Mouse (Mus musculus): Measurements from ENCODE around the gene Hist1h4b. TPM values are rescaled to one million over a fixed set of nuclear protein-coding genes. Genes with fewer than 3 reads are reported as not detected.
"Not testable (repeated sequence)": the region's sequence is repeated elsewhere in the genome, so short reads cannot be mapped to it uniquely, and the experiment has no call there.

Gene Hist1h4b
- polyA plus RNA-seq, 1 experiment from 2014 or later: not detected

GRCm38 (mm10) chr13:23760972-23761864, 4.4 kb downstream of the Hist1h4b start, which contains the start of gene Hist1h4a:
Gene Hist1h4a (minus strand): TSS chr13:23761230.
- Histone ChIP-seq H3K4me2 (ENCODE audit: low read length) (peak within 1 kb of the TSS; percentile 94), H3K36me3 (ENCODE audit: control insufficient read depth, insufficient read depth) (no peaks in the 10 kb centered on the region), H3K9ac (replicated peaks; ENCODE audit: low read depth, low read length) (peak within 1 kb of the TSS; percentile 57), H3K27me3 (replicated peaks; ENCODE audit: control insufficient read depth, insufficient read depth, low read length) (no peaks in the 10 kb centered on the region), H3K9me3 (ENCODE audit: control insufficient read depth, low read length) (no peaks in the 10 kb centered on the region), H3K27ac (ENCODE audit: low read length) (peak within 1 kb of the TSS; percentile 86), H3K4me1 (replicated peaks; ENCODE audit: control insufficient read depth, insufficient read depth, low read length) (peaks cover 30% of the 10 kb centered on the region), H3K4me3 (replicated peaks; ENCODE audit: low read length) (peak within 1 kb of the TSS; percentile 51)
- peak; percentile 71 for ATAC-seq
- under 1% methylated on average over 64 of the region's 72 CpGs for WGBS

- under 1% methylated on average over 31 of the region's 52 CpGs for WGBS
- peak; percentile 67 for ATAC-seq
- not testable (repeated sequence) for H3K9me3 ChIP-seq (ENCODE audit: control insufficient read depth, low read length); H3K36me3 ChIP-seq (ENCODE audit: control insufficient read depth, insufficient read depth); H3K27me3 ChIP-seq (replicated peaks; ENCODE audit: control insufficient read depth, insufficient read depth, low read length)
- Histone ChIP-seq H3K4me2 (ENCODE audit: low read length) (peak within 1 kb of the TSS; percentile 94), H3K9ac (replicated peaks; ENCODE audit: low read depth, low read length) (peak within 1 kb of the TSS; percentile 46), H3K4me1 (replicated peaks; ENCODE audit: control insufficient read depth, insufficient read depth, low read length) (peaks cover 30% of the 10 kb centered on the region), H3K27ac (ENCODE audit: low read length) (peak within 1 kb of the TSS; percentile 84), H3K4me3 (replicated peaks; ENCODE audit: low read length) (peak within 1 kb of the TSS; percentile 63)
Measured at GRCm38 (mm10) chr13:23761871-23762821, 5.3 kb downstream of the Hist1h4b start, which contains the start of gene Hist1h3a. Gene Hist1h3a (minus strand): TSS chr13:23762386.

GRCm38 (mm10) chr13:23763242-23763585, 6.4 kb downstream of the Hist1h4b start:
- WGBS: under 1% methylated on average over 10 of the region's 10 CpGs

GRCm38 (mm10) chr13:23763586-23764323, 6.9 kb downstream of the Hist1h4b start, which contains the start of gene Hist1h1a:
Gene Hist1h1a (plus strand): TSS chr13:23763666.
- H3K27me3 ChIP-seq (replicated peaks; ENCODE audit: control insufficient read depth, insufficient read depth, low read length): no peaks in the 10 kb centered on the region
- peak within 1 kb of the TSS; percentile 84 for H3K27ac ChIP-seq (ENCODE audit: low read length)
- H3K4me2 ChIP-seq (ENCODE audit: low read length): peak within 1 kb of the TSS; percentile 94
- peak within 1 kb of the TSS; percentile 66 for H3K9ac ChIP-seq (replicated peaks; ENCODE audit: low read depth, low read length)
- 2% methylated on average over 34 of the region's 34 CpGs for WGBS
- peaks cover 25% of the 10 kb centered on the region for H3K4me1 ChIP-seq (replicated peaks; ENCODE audit: control insufficient read depth, insufficient read depth, low read length)
- ATAC-seq: peak; percentile 72
- H3K36me3 ChIP-seq (ENCODE audit: control insufficient read depth, insufficient read depth): no peaks in the 10 kb centered on the region
- H3K4me3 ChIP-seq (replicated peaks; ENCODE audit: low read length): peak within 1 kb of the TSS; percentile 63
- H3K9me3 ChIP-seq (ENCODE audit: control insufficient read depth, low read length): no peaks in the 10 kb centered on the region

More at GRCm38 (mm10) chr13:23763242-23763585, 6.4 kb downstream of the Hist1h4b start:
- Histone ChIP-seq H3K4me1 (replicated peaks; ENCODE audit: control insufficient read depth, insufficient read depth, low read length) (peaks cover 25% of the 10 kb centered on the region), H3K36me3 (ENCODE audit: control insufficient read depth, insufficient read depth) (no peaks in the 10 kb centered on the region), H3K9ac (replicated peaks; ENCODE audit: low read depth, low read length) (peak overlapping the region; percentile 37; the same call in 1 of the 2 replicates), H3K27me3 (replicated peaks; ENCODE audit: control insufficient read depth, insufficient read depth, low read length) (no peaks in the 10 kb centered on the region), H3K27ac (ENCODE audit: low read length) (peak overlapping the region; percentile 84), H3K9me3 (ENCODE audit: control insufficient read depth, low read length) (no peaks in the 10 kb centered on the region), H3K4me3 (replicated peaks; ENCODE audit: low read length) (peak overlapping the region; percentile 63), H3K4me2 (ENCODE audit: low read length) (peak overlapping the region; percentile 94)
- ATAC-seq: no peak

GRCm38 (mm10) chr13:23764324-23765171, 7.7 kb downstream of the Hist1h4b start:
- no peaks in the 10 kb centered on the region for H3K9me3 ChIP-seq (ENCODE audit: control insufficient read depth, low read length)
- H3K4me2 ChIP-seq (ENCODE audit: low read length): peak overlapping the region; percentile 94
- peak overlapping the region; percentile 84 for H3K27ac ChIP-seq (ENCODE audit: low read length)
- peak overlapping the region; percentile 63 for H3K4me3 ChIP-seq (replicated peaks; ENCODE audit: low read length)
- WGBS: 32% methylated on average over 12 of the region's 12 CpGs
- no peaks in the 10 kb centered on the region for H3K36me3 ChIP-seq (ENCODE audit: control insufficient read depth, insufficient read depth)
- H3K4me1 ChIP-seq (replicated peaks; ENCODE audit: control insufficient read depth, insufficient read depth, low read length): peaks cover 25% of the 10 kb centered on the region
- ATAC-seq: no peak
- H3K27me3 ChIP-seq (replicated peaks; ENCODE audit: control insufficient read depth, insufficient read depth, low read length): no peaks in the 10 kb centered on the region
- peak overlapping the region; percentile 66 for H3K9ac ChIP-seq (replicated peaks; ENCODE audit: low read depth, low read length)

GRCm38 (mm10) chr13:23765172-23765513, 8.3 kb downstream of the Hist1h4b start:
- H3K9me3 ChIP-seq (ENCODE audit: control insufficient read depth, low read length): no peaks in the 10 kb centered on the region
- H3K4me1 ChIP-seq (replicated peaks; ENCODE audit: control insufficient read depth, insufficient read depth, low read length): peaks cover 22% of the 10 kb centered on the region
- H3K27ac ChIP-seq (ENCODE audit: low read length): no peak overlapping the region
- no peak overlapping the region for H3K9ac ChIP-seq (replicated peaks; ENCODE audit: low read depth, low read length)
- H3K4me3 ChIP-seq (replicated peaks; ENCODE audit: low read length): no peak overlapping the region
- 59% methylated on average over 1 of the region's 1 CpGs for WGBS
- no peaks in the 10 kb centered on the region for H3K27me3 ChIP-seq (replicated peaks; ENCODE audit: control insufficient read depth, insufficient read depth, low read length)
- ATAC-seq: no peak
- no peaks in the 10 kb centered on the region for H3K36me3 ChIP-seq (ENCODE audit: control insufficient read depth, insufficient read depth)
- no peak overlapping the region for H3K4me2 ChIP-seq (ENCODE audit: low read length)

GRCm38 (mm10) chr13:23766772-23767171, 10.0 kb downstream of the Hist1h4b start:
- H3K9ac ChIP-seq (replicated peaks; ENCODE audit: low read depth, low read length): no peak overlapping the region
- peaks cover 12% of the 10 kb centered on the region for H3K4me1 ChIP-seq (replicated peaks; ENCODE audit: control insufficient read depth, insufficient read depth, low read length)
- ATAC-seq: no peak
- no peak overlapping the region for H3K27ac ChIP-seq (ENCODE audit: low read length)
- H3K4me2 ChIP-seq (ENCODE audit: low read length): no peak overlapping the region
- no peaks in the 10 kb centered on the region for H3K36me3 ChIP-seq (ENCODE audit: control insufficient read depth, insufficient read depth)
- no peaks in the 10 kb centered on the region for H3K27me3 ChIP-seq (replicated peaks; ENCODE audit: control insufficient read depth, insufficient read depth, low read length)
- H3K9me3 ChIP-seq (ENCODE audit: control insufficient read depth, low read length): no peaks in the 10 kb centered on the region
- no peak overlapping the region for H3K4me3 ChIP-seq (replicated peaks; ENCODE audit: low read length)

- no peaks in the 10 kb centered on the region for H3K27me3 ChIP-seq (replicated peaks; ENCODE audit: control insufficient read depth, insufficient read depth, low read length)
- no peak overlapping the region for H3K9ac ChIP-seq (replicated peaks; ENCODE audit: low read depth, low read length)
- H3K27ac ChIP-seq (ENCODE audit: low read length): no peak overlapping the region
- no peaks in the 10 kb centered on the region for H3K36me3 ChIP-seq (ENCODE audit: control insufficient read depth, insufficient read depth)
- no peaks in the 10 kb centered on the region for H3K9me3 ChIP-seq (ENCODE audit: control insufficient read depth, low read length)
- 27% methylated on average over 5 of the region's 5 CpGs for WGBS
- H3K4me3 ChIP-seq (replicated peaks; ENCODE audit: low read length): no peak overlapping the region
- peaks cover 10% of the 10 kb centered on the region for H3K4me1 ChIP-seq (replicated peaks; ENCODE audit: control insufficient read depth, insufficient read depth, low read length)
- no peak overlapping the region for H3K4me2 ChIP-seq (ENCODE audit: low read length)
- ATAC-seq: no peak
Measured at GRCm38 (mm10) chr13:23768834-23769397, 12.1 kb downstream of the Hist1h4b start.

All from forebrain, embryonic 16.5 days (tissue).